Mouse (Mus musculus): Measurements from ENCODE around the gene Cyb561d1.
A peak's percentile ranks its signal among the peaks of the same experiment; 100 is the strongest.
"Not testable (repeated sequence)": the region's sequence is repeated elsewhere in the genome, so short reads cannot be mapped to it uniquely, and the experiment has no call there.

Gene Cyb561d1

GRCm38 (mm10) chr3:108200329-108201323 is at the start of gene Cyb561d1:
TSS of gene Cyb561d1 (minus strand) at chr3:108201212.
- DNase-seq (ENCODE audit: extremely low spot score, low read depth, low spot score), result no peak

GRCm38 (mm10) chr3:108246857-108247256 is 45.8 kb upstream of the Cyb561d1 start:
- no peak for DNase-seq (ENCODE audit: extremely low spot score, low read depth, low spot score)

DNA sequence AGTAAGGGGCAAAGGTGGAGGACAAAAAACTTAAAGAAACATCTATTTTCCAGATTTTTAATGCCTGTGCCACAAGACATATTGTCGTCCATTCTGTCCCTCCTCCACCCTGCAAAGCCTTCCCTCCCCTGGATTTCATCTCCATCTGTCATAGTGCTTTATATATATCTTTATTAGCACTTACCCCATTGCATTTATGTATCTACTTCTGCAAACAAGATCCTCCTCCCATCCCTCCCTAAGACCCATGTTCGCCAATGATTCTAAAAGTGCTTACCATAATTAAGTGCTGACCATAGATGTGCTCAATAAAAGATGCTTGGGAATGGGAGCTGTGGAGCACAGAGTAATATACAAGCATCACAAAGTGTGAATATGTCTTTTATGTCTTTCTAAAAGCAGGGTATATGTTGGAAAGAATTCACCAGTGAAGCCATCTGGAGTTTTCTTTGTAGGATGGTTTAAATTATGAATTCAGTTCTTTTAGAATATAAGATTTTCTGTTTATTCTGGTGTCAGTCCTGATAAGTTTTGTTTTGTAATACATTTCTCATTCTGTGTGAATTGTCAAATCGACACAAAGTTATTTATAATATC is 40.3 kb upstream of the Cyb561d1 start:
- no peak for DNase-seq (ENCODE audit: extremely low spot score, low read depth, low spot score)

- not testable (repeated sequence) for DNase-seq (ENCODE audit: extremely low spot score, low read depth, low spot score)
These were observed 36.6 kb upstream of the Cyb561d1 start for GRCm38 (mm10) chr3:108237474-108238102.

- no peak for DNase-seq (ENCODE audit: extremely low spot score, low read depth, low spot score)
These were observed 30.6 kb upstream of the Cyb561d1 start for GRCm38 (mm10) chr3:108231646-108232045.

GRCm38 (mm10) chr3:108227521-108227920 is 26.5 kb upstream of the Cyb561d1 start:
- DNase-seq (ENCODE audit: extremely low spot score, low read depth, low spot score), result no peak

- DNase-seq (ENCODE audit: extremely low spot score, low read depth, low spot score), result no peak
These were observed 25.7 kb upstream of the Cyb561d1 start, which contains the start of gene Sypl2 for GRCm38 (mm10) chr3:108226558-108227350. TSS of gene Sypl2 (minus strand) at chr3:108226648.

- DNase-seq (ENCODE audit: extremely low spot score, low read depth, low spot score), result no peak
These were observed 24.9 kb upstream of the Cyb561d1 start for GRCm38 (mm10) chr3:108225711-108226557.

- DNase-seq (ENCODE audit: extremely low spot score, low read depth, low spot score), result no peak
These were observed 19.6 kb upstream of the Cyb561d1 start for GRCm38 (mm10) chr3:108220661-108221060.

- DNase-seq (ENCODE audit: extremely low spot score, low read depth, low spot score), result no peak
These were observed 13.7 kb upstream of the Cyb561d1 start for GRCm38 (mm10) chr3:108214734-108215133.

GRCm38 (mm10) chr3:108212406-108212805 is 11.4 kb upstream of the Cyb561d1 start:
- DNase-seq (ENCODE audit: extremely low spot score, low read depth, low spot score), result no peak

DNA sequence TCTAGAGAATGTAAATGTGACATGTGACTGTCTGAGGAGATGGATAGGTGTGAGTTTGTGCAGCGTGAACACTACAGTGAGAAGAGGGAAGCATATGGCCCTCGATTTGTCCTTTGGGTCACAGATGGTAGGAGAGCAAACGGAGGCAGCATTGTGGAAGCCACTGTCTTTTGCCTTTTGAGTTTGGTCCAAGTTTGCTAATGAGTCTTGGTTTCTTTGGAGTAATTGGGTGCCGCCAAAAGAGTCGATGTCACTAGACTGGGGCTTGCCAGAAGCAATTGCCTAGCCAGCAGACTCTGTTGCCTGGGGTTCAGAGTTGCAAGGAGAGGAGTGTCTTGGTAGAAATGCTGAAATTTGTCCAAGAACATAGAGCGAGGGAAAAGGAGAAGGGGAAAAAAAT is 10.8 kb upstream of the Cyb561d1 start:
- DNase-seq (ENCODE audit: extremely low spot score, low read depth, low spot score), result no peak

GRCm38 (mm10) chr3:108210771-108211139 is 9.7 kb upstream of the Cyb561d1 start, which contains the start of gene Atxn7l2:
TSS of gene Atxn7l2 (minus strand) at chr3:108210934.
- no peak for DNase-seq (ENCODE audit: extremely low spot score, low read depth, low spot score)

GRCm38 (mm10) chr3:108209946-108210770 is 9.1 kb upstream of the Cyb561d1 start:
- DNase-seq (ENCODE audit: extremely low spot score, low read depth, low spot score), result peak; percentile 97

- no peak for DNase-seq (ENCODE audit: extremely low spot score, low read depth, low spot score)
These were observed 8.5 kb upstream of the Cyb561d1 start for GRCm38 (mm10) chr3:108209536-108209935.

DNA sequence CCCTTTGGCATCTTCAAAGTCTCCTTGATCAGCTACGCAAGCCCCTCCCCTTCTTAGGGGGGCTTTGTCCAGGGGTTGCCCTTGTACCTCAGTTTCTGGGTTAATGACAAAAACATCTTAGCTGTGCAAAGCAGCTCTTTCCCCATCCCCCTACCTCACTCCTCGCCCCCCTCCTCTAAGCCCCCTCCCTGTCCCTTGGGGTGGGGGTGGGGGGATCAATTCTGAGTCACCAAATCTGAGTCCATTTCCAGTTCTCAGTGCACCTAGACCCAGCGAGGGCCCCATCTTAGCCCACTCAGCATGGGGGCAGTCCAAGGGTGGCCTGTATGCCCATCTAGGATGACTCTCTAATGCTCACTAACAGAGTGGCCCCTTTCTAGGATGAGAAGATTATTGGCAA is 8.0 kb upstream of the Cyb561d1 start:
- DNase-seq (ENCODE audit: extremely low spot score, low read depth, low spot score), result no peak

GRCm38 (mm10) chr3:108206731-108207375 is 5.8 kb upstream of the Cyb561d1 start:
- no peak for DNase-seq (ENCODE audit: extremely low spot score, low read depth, low spot score)

- no peak for DNase-seq (ENCODE audit: extremely low spot score, low read depth, low spot score)
These were observed 4.6 kb upstream of the Cyb561d1 start for GRCm38 (mm10) chr3:108205601-108206000.

Measured in hindlimb bud, embryonic 11.5 days (tissue).